Mouse (Mus musculus) kidney, postnatal 0 days (tissue): Measurements from ENCODE around the gene Galnt12. TPM values are rescaled to one million over a fixed set of nuclear protein-coding genes. Genes with fewer than 3 reads are reported as not detected.

Source experiments
- ATAC-seq: fragments of 200-750 bp; cut with Nextera tagmentation; replicated peaks from 2 replicates; pipeline ENCODE4 v1.8.0; 2017; ENCODE audit warnings: low read depth, moderate number of reproducible peaks, moderate TSS enrichment, moderate library complexity; ENCODE audit not compliant: low FRiP score
- DNase-seq: peaks from one replicate; pipeline ENCODE4 v3.0.0-alpha.2; 2016; ENCODE audit warnings: low spot score
- H3K27ac ChIP-seq: fragments of 300-500 bp; sonication (generic); 2 replicates; pipeline ENCODE4 v1.5.1; 2014; ENCODE audit warnings: mild to moderate bottlenecking
- H3K27me3 ChIP-seq: fragments of 300-500 bp; sonication (generic); 2 replicates; pipeline ENCODE4 v1.6.1; 2014; ENCODE audit warnings: low read length, mixed read lengths; ENCODE audit not compliant: insufficient read depth
- H3K36me3 ChIP-seq: fragments of 300-500 bp; sonication (generic); 2 replicates; pipeline ENCODE4 v1.6.1; 2014; ENCODE audit warnings: low read length, mixed read lengths; ENCODE audit not compliant: insufficient read depth
- H3K4me1 ChIP-seq: fragments of 300-500 bp; sonication (generic); replicated peaks from 2 replicates; pipeline ENCODE4 v1.6.1; 2014; ENCODE audit warnings: antibody characterized with exemption, low read length, mixed read lengths; ENCODE audit not compliant: insufficient read depth
- H3K4me2 ChIP-seq: fragments of 300-500 bp; sonication (generic); 2 replicates; pipeline ENCODE4 v1.6.1; 2014; ENCODE audit warnings: mild to moderate bottlenecking, low read length, moderate library complexity, mixed read lengths
- H3K4me3 ChIP-seq: fragments of 300-500 bp; sonication (generic); replicated peaks from 2 replicates; pipeline ENCODE4 v1.5.1; 2014; ENCODE audit warnings: low read depth, low read length
- H3K9ac ChIP-seq: fragments of 300-500 bp; sonication (generic); 2 replicates; pipeline ENCODE4 v1.6.1; 2014; ENCODE audit warnings: low read depth, low read length
- H3K9me3 ChIP-seq: fragments of 300-500 bp; sonication (generic); replicated peaks from 2 replicates; pipeline ENCODE4 v1.6.1; 2016; ENCODE audit warnings: low read length, inconsistent platforms, mixed read lengths
- CTCF ChIP-seq: IDR thresholded peaks from 2 replicates; pipeline ENCODE4 v1.5.1; 2016; ENCODE audit warnings: antibody characterized with exemption, low read depth, mild to moderate bottlenecking, moderate library complexity
- WGBS: fragments of 180-500 bp; shearing (Covaris S2); extraction: QIAGEN DNeasy Blood & Tissue Kit; methylation state at CpG from one replicate; pipeline ENCODE4 v1.1.7; 2014; 5-methylcytosine and 5-hydroxymethylcytosine counted together
- polyA plus RNA-seq: library from polyadenylated mRNA; unstranded; fragments of >200 nt; fragmentation: Nextera tagmentation; extraction: Ambion mirVana; gene quantifications from 2 replicates; pipeline ENCODE4 v1.2.1, GENCODE M21; 2015

The Galnt12 gene
- polyA plus RNA-seq, 1 experiment from 2014 or later: 11.2 TPM

DNA sequence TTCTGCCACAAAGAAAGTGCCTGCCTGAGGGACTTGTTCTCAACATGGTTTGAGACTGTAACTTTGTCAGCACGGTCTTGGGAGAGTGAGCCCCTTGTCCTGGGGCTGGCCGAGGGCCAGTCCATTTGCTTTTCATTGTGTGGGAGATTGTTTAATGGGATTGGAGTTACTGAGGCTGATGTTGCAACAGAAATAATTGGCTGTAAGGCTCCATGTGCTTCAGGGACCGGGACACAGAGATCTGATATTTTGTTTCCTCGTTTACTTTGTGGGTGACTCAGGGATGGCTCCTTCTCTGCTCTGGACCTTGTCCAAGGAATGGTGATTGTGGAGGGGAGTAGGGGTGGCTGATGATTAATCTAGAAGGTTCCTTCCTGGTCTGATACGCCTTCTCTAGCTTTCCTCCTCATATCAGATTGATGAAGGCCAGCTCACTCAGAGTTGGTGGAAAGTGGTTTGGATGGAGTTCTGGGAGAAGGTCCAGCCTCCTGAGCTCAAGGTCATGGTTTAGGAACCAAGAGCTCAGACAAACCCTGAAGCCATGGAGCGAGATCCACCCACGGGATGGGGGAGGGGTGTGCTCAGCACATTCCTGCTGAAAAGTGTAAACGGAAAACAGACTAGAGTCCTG lies 60.0 kb downstream of the Galnt12 start:
- 29% methylated on average over 8 of the region's 8 CpGs for WGBS
- peak; percentile 64 for DNase-seq
- peak; percentile 78; the same call in 1 of the 2 replicates for ATAC-seq

DNA sequence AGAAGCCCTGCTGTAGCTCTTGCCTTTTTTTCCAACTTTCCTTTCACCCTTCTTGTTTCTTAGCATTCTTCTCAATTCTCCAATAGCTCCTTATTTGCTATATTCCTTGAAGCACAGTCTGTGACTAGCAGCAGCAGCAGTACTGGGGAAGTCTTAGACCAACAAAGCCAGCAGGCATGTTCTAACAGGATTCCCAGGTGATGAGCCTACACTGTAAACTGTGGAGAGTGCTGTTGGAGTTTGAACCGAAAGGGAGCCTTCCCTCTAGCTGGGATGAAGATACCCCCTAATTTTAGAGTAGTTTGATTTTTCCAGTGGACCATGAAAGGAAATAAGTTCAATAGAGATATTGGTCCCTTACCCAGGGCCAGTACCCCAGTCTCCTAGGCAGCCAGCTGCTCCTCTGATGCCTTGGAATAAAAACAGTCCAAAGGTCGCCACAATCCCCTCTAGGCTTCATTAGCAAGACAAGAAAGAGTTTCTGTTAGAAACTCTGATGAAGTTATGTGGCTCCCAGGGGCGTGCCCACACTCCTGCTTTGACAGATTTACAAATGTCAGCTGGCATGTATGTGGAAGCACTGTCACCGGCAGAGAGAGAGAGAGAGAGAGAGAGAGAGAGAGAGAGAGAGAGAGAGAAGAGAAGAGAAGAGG lies 69.5 kb downstream of the Galnt12 start:
- H3K27ac ChIP-seq: peak overlapping the region; percentile 14; the same call in 1 of the 2 replicates
- no peak overlapping the region for H3K9ac ChIP-seq
- H3K4me2 ChIP-seq: no peak overlapping the region
- no peaks in the 10 kb centered on the region for H3K27me3 ChIP-seq
- H3K9me3 ChIP-seq: no peaks in the 10 kb centered on the region
- DNase-seq (no peak), ATAC-seq (no peak)
- TF ChIP-seq CTCF: no peak
- H3K4me3 ChIP-seq: no peak overlapping the region
- no peaks in the 10 kb centered on the region for H3K36me3 ChIP-seq
- WGBS: 14% methylated on average over 4 of the region's 4 CpGs
- no peaks in the 10 kb centered on the region for H3K4me1 ChIP-seq

More for the DNA sequence above, 60.0 kb downstream of the Galnt12 start:
- Histone ChIP-seq H3K4me2 (no peak overlapping the region), H3K36me3 (no peaks in the 10 kb centered on the region), H3K9me3 (no peaks in the 10 kb centered on the region), H3K4me1 (peaks cover 14% of the 10 kb centered on the region), H3K9ac (no peak overlapping the region), H3K27me3 (no peaks in the 10 kb centered on the region), H3K4me3 (no peak overlapping the region), H3K27ac (peak overlapping the region; percentile 27)
- TF ChIP-seq CTCF: no peak

DNA sequence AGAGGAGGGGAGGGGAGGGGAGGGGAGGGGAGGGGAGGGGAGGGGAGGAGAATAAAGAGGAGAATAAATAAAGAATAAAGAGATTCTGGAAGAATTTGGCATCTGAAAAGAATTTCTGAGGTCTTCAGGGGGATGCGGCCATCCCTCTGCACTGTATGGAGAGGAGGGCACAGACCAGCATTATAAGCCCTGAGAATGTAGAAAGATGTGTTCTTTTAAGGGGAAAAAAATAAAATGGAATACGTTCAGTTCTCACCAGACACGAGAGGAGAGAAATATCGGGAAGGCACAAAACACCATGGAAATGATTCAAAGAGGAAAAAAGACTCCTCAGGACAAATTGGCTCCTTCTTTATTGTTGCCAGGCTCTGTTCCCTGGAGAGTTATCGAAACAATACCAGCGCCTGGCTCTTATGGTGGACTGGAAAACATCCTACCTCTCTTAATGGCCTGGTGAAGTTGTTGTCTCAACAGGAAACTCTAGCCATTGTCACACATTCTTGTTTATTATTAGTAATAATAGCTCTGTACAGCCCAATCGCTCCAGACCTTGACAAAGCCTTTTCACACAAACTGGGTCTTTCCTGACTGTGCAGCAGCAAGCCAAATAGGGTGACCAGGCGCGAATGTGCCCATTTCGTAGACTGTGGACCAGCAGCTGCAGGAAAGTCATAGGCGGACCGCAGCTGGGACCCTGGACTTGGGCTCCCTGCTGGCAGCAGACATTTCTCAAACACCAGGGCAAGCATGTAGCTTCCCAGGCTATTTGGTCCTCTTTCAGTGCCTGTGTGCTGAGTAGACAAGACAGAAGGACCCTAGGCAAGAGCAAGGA lies 70.3 kb downstream of the Galnt12 start:
- no peak overlapping the region for H3K4me2 ChIP-seq
- H3K9ac ChIP-seq: no peak overlapping the region
- no peak for DNase-seq
- no peaks in the 10 kb centered on the region for H3K27me3 ChIP-seq
- no peaks in the 10 kb centered on the region for H3K36me3 ChIP-seq
- 71% methylated on average over 12 of the region's 12 CpGs for WGBS
- H3K4me3 ChIP-seq: no peak overlapping the region
- TF ChIP-seq CTCF: no peak
- ATAC-seq: no peak
- H3K9me3 ChIP-seq: no peaks in the 10 kb centered on the region
- H3K27ac ChIP-seq: no peak overlapping the region
- H3K4me1 ChIP-seq: no peaks in the 10 kb centered on the region

DNA sequence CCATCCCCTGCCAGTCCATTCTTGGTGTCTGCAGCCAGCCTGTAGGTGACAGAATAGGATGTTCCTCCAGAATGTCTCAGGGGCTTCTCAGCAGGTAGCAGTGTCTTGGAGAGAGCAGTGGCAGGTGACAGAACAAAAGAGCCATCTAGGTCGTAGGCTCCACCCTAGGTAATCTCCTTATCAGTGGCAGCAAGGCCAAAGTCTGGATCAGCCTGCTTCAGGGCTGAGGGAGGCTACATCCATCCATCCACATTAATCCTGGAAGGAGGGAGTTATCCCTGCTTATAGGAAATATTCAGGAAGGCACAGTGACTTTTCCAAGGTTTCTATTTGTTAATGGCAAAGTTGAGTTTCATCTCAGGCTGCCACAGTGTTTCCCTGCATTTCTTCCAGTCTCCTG lies 80.6 kb downstream of the Galnt12 start:
- no peak overlapping the region for H3K4me3 ChIP-seq
- no peak overlapping the region for H3K4me2 ChIP-seq
- H3K27me3 ChIP-seq: no peaks in the 10 kb centered on the region
- no peaks in the 10 kb centered on the region for H3K9me3 ChIP-seq
- WGBS: 70% methylated on average over 1 of the region's 1 CpGs
- DNase-seq (no peak), ATAC-seq (no peak)
- no peak overlapping the region for H3K27ac ChIP-seq
- no peaks in the 10 kb centered on the region for H3K4me1 ChIP-seq
- no peak for TF ChIP-seq CTCF
- no peak overlapping the region for H3K9ac ChIP-seq
- H3K36me3 ChIP-seq: no peaks in the 10 kb centered on the region

Other genes starting within 250 kb of the Galnt12 start
- gene Gabbr2, start 100.0 kb upstream of the Galnt12 start, polyA plus RNA-seq: 0.15 and 0.22 TPM in 2 replicates
- gene Anks6, start 34.5 kb upstream of the Galnt12 start, polyA plus RNA-seq: 6.4 TPM in 2 replicates
- 46.5 and 51.7 TPM in 2 replicates for gene Col15a1, start 116.3 kb downstream of the Galnt12 start, polyA plus RNA-seq